Mouse (Mus musculus) thymus, postnatal 36 days (tissue): ENCODE measurements around the gene Ist1.
A peak's percentile ranks its signal among the peaks of the same experiment; 100 is the strongest.

Experiments
- DNase-seq, 2 experiments: peaks; one replicate each; pipeline ENCODE4 v3.0.0; 2022; ENCODE audit warnings: mixed read lengths in 2 of 2

Ist1 gene

DNA sequence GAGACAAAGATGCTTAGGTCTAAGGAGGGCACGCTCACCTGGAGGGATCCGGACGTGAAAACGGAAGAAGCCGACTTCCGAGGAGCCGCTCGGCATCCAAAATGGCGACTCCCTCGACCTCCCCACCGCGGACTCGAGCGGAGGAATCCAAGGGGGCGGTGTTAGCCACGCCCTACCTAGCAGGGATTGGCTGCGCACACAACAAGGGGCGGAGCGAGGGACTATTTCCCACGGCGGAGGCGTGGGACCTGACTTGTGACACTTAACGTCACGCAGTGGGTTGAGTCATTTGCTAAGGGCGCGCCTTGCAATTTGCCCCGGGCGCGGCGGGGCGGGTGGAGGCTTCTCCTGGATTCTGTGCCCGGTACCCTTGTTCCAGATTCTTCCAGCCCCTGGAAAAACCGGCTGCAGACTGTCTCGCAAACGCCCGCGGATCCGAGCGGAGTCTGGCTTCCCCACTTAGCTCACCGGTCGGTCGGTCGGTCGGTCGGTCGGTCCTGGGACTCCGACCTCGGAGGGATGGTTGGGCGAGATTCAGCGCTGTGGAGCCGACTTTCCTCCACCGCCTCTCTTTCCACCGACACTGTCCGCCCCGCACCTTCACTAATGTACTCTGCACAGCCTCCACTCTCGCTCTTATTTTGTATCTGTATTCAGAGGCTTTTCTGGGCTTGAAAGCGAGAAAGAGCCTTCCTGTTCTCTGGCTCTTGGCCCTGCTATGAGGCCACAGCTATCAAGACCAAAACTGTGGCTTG lies at the start of gene Ist1:
Ist1 (minus strand) TSS at position 115 of the 755 bp plus-strand sequence.
- peak; percentile 98 to 99 for DNase-seq

DNA sequence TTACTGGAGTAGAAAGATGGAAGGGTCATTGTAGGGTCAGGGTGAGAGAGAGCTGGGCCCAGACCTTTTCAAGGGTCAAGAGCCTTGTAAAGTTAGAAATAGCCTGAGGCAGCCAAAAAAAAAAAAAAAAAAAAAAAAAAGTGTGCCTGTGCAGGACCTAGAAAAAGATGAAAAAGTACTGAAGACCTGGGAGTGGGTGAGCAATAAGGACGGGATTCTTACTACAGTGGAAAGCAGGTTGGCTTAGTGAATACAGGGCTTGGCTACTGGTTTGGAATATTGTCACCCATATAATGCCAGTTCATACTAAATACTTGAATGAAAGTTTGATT lies 45.0 kb upstream of the Ist1 start:
- DNase-seq: no peak

- DNase-seq: peak; percentile 81 to 82
Measured at GRCm38 (mm10) chr8:109737237-109738048, 44.4 kb upstream of the Ist1 start, which contains the start of gene Atxn1l. Gene Atxn1l, minus strand, starts transcription at chr8:109737739.

DNA sequence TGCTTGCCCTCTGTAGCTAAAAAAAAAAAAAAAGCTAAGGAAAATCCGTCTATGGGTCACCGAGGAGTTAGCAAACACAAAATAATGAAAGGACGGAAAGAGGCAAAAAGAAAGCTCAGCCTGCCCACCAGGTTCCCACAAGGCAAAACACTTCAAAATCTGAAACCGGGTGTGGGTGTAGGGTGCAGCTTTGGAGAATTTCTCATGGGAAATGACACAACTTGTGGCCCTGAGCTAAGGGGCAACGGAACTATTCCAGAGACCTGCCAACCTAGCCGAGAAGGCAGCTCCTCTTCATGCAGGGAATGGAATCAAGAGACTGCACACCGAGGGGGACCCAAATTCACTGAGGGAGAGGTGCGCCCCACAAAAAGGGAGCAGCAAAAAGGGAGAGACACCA lies 43.8 kb upstream of the Ist1 start:
- DNase-seq: no peak

GRCm38 (mm10) chr8:109734018-109734417 lies 41.0 kb upstream of the Ist1 start:
- DNase-seq: no peak

DNA sequence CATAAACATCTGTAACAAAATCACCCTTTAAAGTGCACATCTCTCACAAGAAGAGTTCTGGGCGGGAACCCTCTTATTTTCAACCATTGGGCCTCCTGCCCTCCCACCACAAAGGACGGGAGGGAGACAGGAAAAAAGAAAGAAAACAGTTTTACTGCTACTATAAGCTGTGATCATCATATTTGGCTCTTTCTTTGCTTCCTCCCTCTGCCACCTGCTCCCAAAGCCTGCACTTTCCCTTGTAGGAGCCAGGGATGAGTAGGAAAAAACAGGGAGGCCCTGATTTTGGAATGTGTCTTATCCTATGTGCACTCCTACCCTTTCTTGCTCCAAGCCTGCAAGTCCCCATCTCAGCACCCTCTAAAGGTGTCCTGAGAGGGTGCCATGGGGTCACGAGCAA lies 38.0 kb upstream of the Ist1 start:
- no peak for DNase-seq

DNA sequence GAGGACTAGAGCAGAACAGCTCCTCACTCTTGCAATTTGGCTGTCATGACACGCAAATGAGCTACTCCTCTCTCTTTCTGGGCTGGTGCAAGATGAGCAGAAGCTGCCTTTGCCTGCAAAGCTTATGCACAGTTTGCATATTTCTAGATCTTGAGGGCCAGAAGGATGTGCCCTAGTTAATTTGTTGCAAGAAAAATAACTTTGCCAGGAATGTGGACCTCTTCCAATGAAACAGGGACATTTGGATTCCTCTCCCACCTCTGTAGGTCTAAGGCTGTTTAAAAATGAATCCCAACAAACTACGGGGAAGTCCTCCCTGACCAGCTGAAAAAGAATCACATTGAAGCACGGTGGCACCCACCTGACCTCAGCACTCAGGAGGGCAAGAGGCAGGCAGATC lies 32.0 kb upstream of the Ist1 start:
- no peak for DNase-seq

GRCm38 (mm10) chr8:109714961-109715360 lies 21.9 kb upstream of the Ist1 start:
- no peak for DNase-seq

GRCm38 (mm10) chr8:109712521-109712920 lies 19.5 kb upstream of the Ist1 start:
- DNase-seq: no peak

- peak; percentile 35 to 41 for DNase-seq
Measured at GRCm38 (mm10) chr8:109707921-109708320, 14.9 kb upstream of the Ist1 start.

- peak; percentile 78 to 82 for DNase-seq
Measured at GRCm38 (mm10) chr8:109706874-109707237, 13.8 kb upstream of the Ist1 start.

DNA sequence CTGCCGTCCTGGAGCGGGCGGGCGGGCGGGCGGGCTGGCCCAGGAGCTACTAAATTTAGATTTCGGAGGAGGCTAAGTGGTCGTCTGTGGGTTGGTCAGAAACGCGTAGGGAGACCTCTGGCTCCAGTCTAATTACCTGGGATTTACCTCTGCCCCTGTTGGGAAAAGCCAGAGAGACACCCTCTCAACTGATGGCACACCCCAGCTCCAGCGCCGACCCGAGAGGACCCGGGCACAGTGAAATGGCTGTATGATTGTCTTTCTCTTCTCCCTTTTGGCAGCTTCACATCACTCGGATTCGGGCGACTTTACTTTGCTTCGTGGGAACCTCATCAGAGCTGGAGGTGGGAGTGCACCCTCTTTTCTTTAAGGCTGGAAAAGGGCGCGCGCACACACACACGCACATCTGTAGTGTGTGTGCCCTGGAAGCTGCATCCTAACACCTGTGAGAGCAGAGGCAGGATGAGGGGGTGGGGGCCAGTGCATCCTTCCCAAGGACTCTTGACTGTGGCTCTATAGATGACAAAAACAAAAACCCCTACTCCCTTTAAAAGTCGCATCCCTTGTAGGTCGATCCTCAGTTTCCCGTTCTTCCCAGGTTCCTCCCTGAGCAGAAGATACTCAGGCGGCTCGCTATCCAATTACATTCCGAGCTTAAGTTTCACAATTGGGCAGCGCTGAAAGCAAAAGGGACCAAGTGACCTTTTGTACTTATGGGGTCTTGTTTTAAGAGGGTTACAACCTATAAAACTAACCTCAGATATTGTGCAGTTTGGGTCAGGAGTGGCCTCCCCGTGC lies 13.2 kb upstream of the Ist1 start:
- DNase-seq: peak; percentile 22 to 28

GRCm38 (mm10) chr8:109705320-109706075 lies 12.4 kb upstream of the Ist1 start, which contains the start of gene Zfp821:
Gene Zfp821, plus strand, starts transcription at chr8:109705546.
- peak; percentile 93 to 96 for DNase-seq

- DNase-seq: peak in 1 of 2 experiments; percentile 4
Measured at GRCm38 (mm10) chr8:109704565-109705319, 11.7 kb upstream of the Ist1 start.

GRCm38 (mm10) chr8:109698477-109698876 lies 5.4 kb upstream of the Ist1 start:
- no peak for DNase-seq

DNA sequence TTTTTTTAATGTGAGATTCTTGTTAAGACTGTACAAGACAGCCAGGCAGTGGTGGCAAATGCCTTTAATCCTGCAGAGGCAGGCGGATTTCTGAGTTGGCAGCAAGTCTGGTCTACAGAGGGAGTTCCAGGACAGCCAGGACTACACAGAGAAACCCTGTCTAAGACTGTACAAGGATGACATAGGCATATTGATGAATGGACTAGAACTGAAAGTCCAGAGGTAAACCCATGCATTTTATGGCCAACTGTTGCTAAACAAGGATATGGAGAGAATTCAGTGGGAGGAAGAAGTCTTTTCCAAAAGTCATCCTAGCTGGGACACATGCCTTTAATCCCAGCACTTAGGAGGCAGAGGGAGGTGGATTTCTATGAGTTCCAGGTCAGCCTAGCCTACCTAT lies 4.7 kb upstream of the Ist1 start:
- DNase-seq: no peak

DNA sequence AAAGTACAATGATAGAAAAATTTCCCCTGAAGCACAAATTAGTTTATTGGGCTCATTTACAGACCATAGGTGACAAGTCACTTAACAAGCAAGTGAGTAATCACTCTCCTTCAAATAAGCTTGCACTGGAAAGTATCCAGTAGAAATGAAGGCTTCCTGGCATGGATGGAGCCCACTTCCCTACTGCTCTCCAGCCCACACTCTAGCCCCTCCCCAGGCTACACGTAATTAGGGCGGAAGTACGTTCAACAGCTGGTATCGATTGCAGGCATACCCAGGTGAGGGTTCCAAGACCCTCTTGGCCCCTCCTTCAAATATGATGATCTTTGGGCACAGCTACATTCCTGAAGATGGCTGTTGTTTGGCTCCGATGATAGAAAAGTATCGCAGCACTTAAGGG lies 1.1 kb upstream of the Ist1 start:
- DNase-seq: no peak

DNA sequence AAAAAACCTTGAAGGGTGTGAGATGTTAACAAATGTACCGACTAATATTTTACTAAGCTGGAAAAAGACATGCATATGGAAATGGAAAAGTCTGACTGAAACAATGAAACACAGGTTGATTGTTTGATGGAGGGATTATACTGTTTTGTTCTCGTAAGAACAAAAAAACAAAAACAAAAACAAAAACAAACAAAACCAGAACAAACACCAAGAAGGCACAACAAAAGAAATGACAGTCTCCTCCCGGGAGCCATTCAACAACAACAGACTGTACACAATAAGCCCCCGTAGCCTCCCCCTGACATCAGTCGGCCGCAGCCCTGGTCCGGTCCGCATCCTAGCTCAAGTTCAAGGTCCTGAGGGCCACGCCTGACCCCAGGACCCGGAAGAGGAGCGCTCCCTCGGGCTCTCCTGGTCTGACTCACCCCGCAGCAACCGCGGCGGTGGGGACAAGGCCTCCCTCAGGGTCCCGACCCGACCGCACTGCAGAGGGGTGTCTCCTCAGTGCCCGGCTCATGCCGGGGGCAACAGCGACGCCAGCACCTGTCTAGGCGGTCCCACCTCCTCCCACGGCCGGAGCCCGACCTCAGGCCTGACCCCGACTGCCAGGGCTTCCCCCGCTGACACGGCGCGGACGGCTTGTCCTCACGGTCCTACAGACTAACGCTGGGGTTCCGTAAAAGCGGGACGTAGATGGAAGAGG lies 466 bp downstream of the Ist1 start:
- DNase-seq: no peak

DNA sequence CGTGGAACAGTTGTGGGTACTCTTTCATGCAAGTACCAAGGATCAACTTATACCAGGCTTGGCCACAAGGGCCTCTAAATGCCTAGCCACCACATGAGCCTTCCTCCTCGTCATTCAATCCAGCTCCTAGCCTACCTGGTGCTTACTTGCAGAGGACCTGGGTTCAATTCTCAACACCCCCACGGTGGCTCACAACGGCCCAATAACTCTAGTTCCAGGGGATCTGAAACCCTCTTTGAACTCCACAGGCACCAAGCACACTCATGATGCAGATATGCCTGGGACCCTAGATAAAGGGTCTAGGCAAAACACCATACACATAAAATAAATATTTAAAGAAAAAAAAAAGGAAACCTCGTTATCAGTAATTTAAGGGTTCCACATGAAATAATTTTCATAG lies 1.3 kb downstream of the Ist1 start:
- DNase-seq: no peak

- no peak for DNase-seq
Measured at GRCm38 (mm10) chr8:109687248-109687647, 5.8 kb downstream of the Ist1 start.

GRCm38 (mm10) chr8:109682120-109682519 lies 10.9 kb downstream of the Ist1 start:
- no peak for DNase-seq
